32 mouse cellular contexts compared by ENCODE assay signal in the genomic region with DNA sequence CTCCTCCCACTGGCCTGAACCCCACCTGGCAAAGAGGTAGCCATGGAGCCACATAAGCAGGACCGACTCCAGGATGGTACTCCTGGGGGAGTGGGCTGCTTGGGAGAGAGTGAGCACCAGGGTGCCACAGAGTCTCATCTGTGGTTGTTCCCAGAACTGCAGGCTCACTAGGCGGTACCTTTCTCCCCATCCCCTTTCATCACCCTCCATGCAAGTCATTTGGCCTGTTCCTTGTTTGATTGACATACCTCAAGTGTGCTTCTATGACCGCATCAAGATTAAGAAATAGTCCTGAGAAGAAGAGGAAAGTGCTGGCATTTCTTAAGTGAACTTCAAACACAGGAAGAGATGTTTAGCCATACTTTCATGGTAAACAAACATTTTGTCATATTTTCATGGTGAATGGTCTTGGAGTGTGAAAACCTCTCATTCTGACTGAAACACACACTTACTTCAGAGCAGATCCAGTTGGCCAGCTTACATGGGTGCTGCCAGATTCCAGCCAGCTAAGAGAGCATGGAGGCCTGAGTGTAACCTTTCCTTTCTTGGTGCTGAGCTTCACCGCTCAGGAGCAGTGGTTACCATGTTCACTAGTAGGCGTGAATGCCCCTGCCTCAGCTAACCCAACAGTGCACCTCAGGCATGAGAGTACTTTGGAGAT. TPM values are rescaled to one million over a fixed set of nuclear protein-coding genes. Genes with fewer than 3 reads are reported as not detected.
A peak's percentile ranks its signal among the peaks of the same experiment; 100 is the strongest.
DNase-seq lines count a peak whose midpoint lies in the region; ATAC-seq and TF ChIP-seq lines count a peak whose summit lies in the region.
"Had no signal": no experiment of that assay in that cellular context is flagged by ENCODE, and none has a peak within 500 bp of the region (broad histone marks: within the 10 kb centered on the region; RNA-seq: fewer than 3 reads in every experiment).

No protein-coding gene starts in this region.

- peak; percentile 16 for DNase-seq in 416B (ENCODE audit: low read depth)
- DNase-seq in lung, postnatal 0 days (ENCODE audit: low spot score) = peak; percentile 95
- DNase-seq in frontal cortex, adult 2 months (ENCODE audit: extremely low spot score in 1 of 2, low spot score in 1 of 2) = no peak
- DNase-seq in layer of hippocampus, postnatal 14 days (ENCODE audit: low spot score in 2 of 2) = no peak
- no peak for DNase-seq in right cerebral cortex, postnatal 36 days (ENCODE audit: low spot score in 2 of 2)
- DNase-seq: adrenal gland, postnatal 25 days; cerebellum, adult 2 months; cerebellum, postnatal 14 days; forebrain, postnatal 0 days; gastrocnemius, postnatal 36 days; heart, adult 2 months; heart, postnatal 10 days; kidney, adult 11 months; kidney, postnatal 36 days; liver, embryonic 13.5 days; thymus, postnatal 4 days had no signal

- H3K9ac ChIP-seq in lung, postnatal 0 days (replicated peaks; ENCODE audit: low read depth) = no peak overlapping the region
- H3K9ac ChIP-seq: embryonic facial prominence, embryonic 15.5 days; forebrain, embryonic 12.5 days; forebrain, postnatal 0 days; heart, embryonic 13.5 days; hindbrain, embryonic 15.5 days; limb, embryonic 15.5 days; liver, embryonic 13.5 days; midbrain, embryonic 15.5 days; neural tube, embryonic 12.5 days had no signal

- peak; percentile 21; the same call in 1 of the 2 replicates for TF ChIP-seq CTCF in lung, postnatal 0 days (IDR thresholded peaks at IDR 0.05)

- 62% methylated on average over 5 of the region's 5 CpGs for WGBS in lung, postnatal 0 days

- peak; percentile 28; the same call in 1 of the 2 replicates for ATAC-seq in granulocyte monocyte progenitor cell, adult 5-6 weeks (replicated peaks; ENCODE audit: poor library complexity, severe bottlenecking)
- peak; percentile 92 for ATAC-seq in lung, postnatal 0 days
- ATAC-seq in megakaryocyte, adult 5-6 weeks (ENCODE audit: poor library complexity, severe bottlenecking) = peak; percentile 92
- ATAC-seq: CD4-positive, CD25-positive, alpha-beta regulatory T cell, adult 4 months; forebrain, postnatal 0 days; inflammation-experienced regulatory T-cells, adult 6 months; midbrain, embryonic 15.5 days had no signal

- H3K4me3 ChIP-seq in lung, postnatal 0 days (ENCODE audit: low read depth, low read length) = no peak overlapping the region
- H3K4me3 ChIP-seq: embryonic facial prominence, embryonic 10.5 days; embryonic facial prominence, embryonic 15.5 days; forebrain, embryonic 12.5 days; heart, adult 2 months; heart, embryonic 13.5 days; hindbrain, embryonic 15.5 days; layer of hippocampus, adult 2 months; limb, embryonic 10.5 days; limb, embryonic 15.5 days; liver, embryonic 13.5 days; midbrain, embryonic 10.5 days; midbrain, embryonic 15.5 days; neural tube, embryonic 12.5 days had no signal

- no peak overlapping the region for H3K4me2 ChIP-seq in lung, postnatal 0 days (replicated peaks; ENCODE audit: low read depth, low read length)
- H3K4me2 ChIP-seq: embryonic facial prominence, embryonic 15.5 days; forebrain, embryonic 12.5 days; heart, embryonic 13.5 days; hindbrain, embryonic 15.5 days; limb, embryonic 15.5 days; liver, embryonic 13.5 days; midbrain, embryonic 15.5 days; neural tube, embryonic 12.5 days had no signal

- H3K9me3 ChIP-seq in lung, postnatal 0 days (ENCODE audit: low read length) = no peaks in the 10 kb centered on the region
- H3K9me3 ChIP-seq: embryonic facial prominence, embryonic 10.5 days; embryonic facial prominence, embryonic 15.5 days; forebrain, embryonic 12.5 days; heart, embryonic 13.5 days; hindbrain, embryonic 15.5 days; limb, embryonic 10.5 days; limb, embryonic 15.5 days; liver, embryonic 13.5 days; midbrain, embryonic 10.5 days; midbrain, embryonic 15.5 days; neural tube, embryonic 12.5 days had no signal

- no peaks in the 10 kb centered on the region for H3K36me3 ChIP-seq in lung, postnatal 0 days (ENCODE audit: insufficient read depth, low read length)
- H3K36me3 ChIP-seq: embryonic facial prominence, embryonic 15.5 days; forebrain, embryonic 12.5 days; hindbrain, embryonic 15.5 days; limb, embryonic 10.5 days; limb, embryonic 15.5 days; liver, embryonic 13.5 days; midbrain, embryonic 10.5 days; midbrain, embryonic 15.5 days; neural tube, embryonic 12.5 days had no signal

- peak overlapping the region; percentile 71 for H3K27ac ChIP-seq in lung, postnatal 0 days (ENCODE audit: low read length)
- H3K27ac ChIP-seq: embryonic facial prominence, embryonic 10.5 days; embryonic facial prominence, embryonic 15.5 days; forebrain, embryonic 12.5 days; heart, adult 2 months; heart, embryonic 13.5 days; hindbrain, embryonic 15.5 days; layer of hippocampus, adult 2 months; limb, embryonic 10.5 days; limb, embryonic 15.5 days; liver, embryonic 13.5 days; macrophage; midbrain, embryonic 10.5 days; midbrain, embryonic 15.5 days; neural tube, embryonic 12.5 days had no signal

- H3K4me1 ChIP-seq in lung, postnatal 0 days (ENCODE audit: insufficient read depth, low read depth, low read length) = peaks cover 32% of the 10 kb centered on the region

- TF ChIP-seq EP300 in lung, postnatal 0 days (IDR thresholded peaks at IDR 0.05) = peak; percentile 99

- H3K27me3 ChIP-seq in lung, postnatal 0 days (replicated peaks; ENCODE audit: insufficient read depth, low read length) = no peaks in the 10 kb centered on the region
- H3K27me3 ChIP-seq: embryonic facial prominence, embryonic 15.5 days; forebrain, embryonic 12.5 days; heart, embryonic 13.5 days; hindbrain, embryonic 15.5 days; limb, embryonic 15.5 days; midbrain, embryonic 15.5 days; neural tube, embryonic 12.5 days had no signal

RNA-seq across cellular contexts. Expression of gene Atp11a, which starts 38.3 kb away (rescaled TPM):
- 19.8 and 22.8 TPM in 2 replicates for total RNA-seq in granulocyte monocyte progenitor cell, adult 5-6 weeks (2014; fragmentation: Nextera tagmentation)
- 14.3 and 18.7 TPM in 2 replicates for total RNA-seq in granulocyte monocyte progenitor cell, adult 5-6 weeks (2017)
- 45.4 and 50.6 TPM in 2 replicates for polyA plus RNA-seq in lung, postnatal 0 days (2015; fragmentation: Nextera tagmentation; extraction: Ambion mirVana)
- total RNA-seq in megakaryocyte, adult 5-6 weeks (2015) = 30.8 and 32.9 TPM in 2 replicates
- 29.4 and 29.8 TPM in 2 replicates for total RNA-seq in megakaryocyte, adult 5-6 weeks (2017)
- polyA plus RNA-seq in frontal cortex, adult 2 months (2012; rRNA removed) = 42.4 and 45.0 TPM in 2 replicates
- total RNA-seq in layer of hippocampus, postnatal 14 days (2021) = 10 to 100 TPM; 58.0 to 62.5 TPM

Comparison
In these comparisons a context has a peak if more than half of its experiments do, and no peak if none do; other contexts are left out.
1. DNase-seq: peak in 416B (single experiment) and lung, postnatal 0 days (single experiment); none in frontal cortex, adult 2 months (0 of 2), layer of hippocampus, postnatal 14 days (0 of 2) and right cerebral cortex, postnatal 36 days (0 of 2).
2. ATAC-seq: peak in every context shown above with its lines; median percentile 92 in lung, postnatal 0 days; 92 in megakaryocyte, adult 5-6 weeks; 28 in granulocyte monocyte progenitor cell, adult 5-6 weeks.